Mouse (Mus musculus) liver, embryonic 14.5 days (tissue): ENCODE data around the gene Tmem233. TPM values are rescaled to one million over a fixed set of nuclear protein-coding genes. Genes with fewer than 3 reads are reported as not detected.

Experiments
- ATAC-seq: fragments of 200-750 bp; cut with Nextera tagmentation; 2 replicates; pipeline ENCODE4 v1.8.0; 2017; ENCODE audit warnings: moderate number of reproducible peaks, mild to moderate bottlenecking, moderate library complexity; ENCODE audit not compliant: insufficient read depth
- DNase-seq, 3 experiments: peaks; one replicate each; pipeline ENCODE4 v3.0.0-alpha.2; 2012 to 2013; ENCODE audit warnings: low read depth in 3 of 3, low spot score in 3 of 3
- H3K27ac ChIP-seq: fragments of 300-500 bp; sonication (generic); 2 replicates; pipeline ENCODE4 v1.5.1; 2014; ENCODE audit warnings: moderate library complexity, mild to moderate bottlenecking, control low read depth, inconsistent platforms
- H3K27me3 ChIP-seq: fragments of 300-500 bp; sonication (generic); 2 replicates; pipeline ENCODE4 v1.6.1; 2014; ENCODE audit warnings: mild to moderate bottlenecking, low read length, moderate library complexity; ENCODE audit not compliant: control insufficient read depth, insufficient read depth
- H3K36me3 ChIP-seq: fragments of 300-500 bp; sonication (generic); replicated peaks from 2 replicates; pipeline ENCODE4 v1.6.1; 2014; ENCODE audit warnings: low read depth; ENCODE audit not compliant: control insufficient read depth, insufficient read depth
- H3K4me1 ChIP-seq, 2 experiments: fragments of 200-500 bp in 1 of 2; fragments of 300-500 bp in 1 of 2; sonication (generic) in 1 of 2; replicated peaks; 2 replicates each; pipeline ENCODE4 v1.6.1; 2012 to 2014; ENCODE audit warnings: antibody characterized with exemption in 1 of 2, inconsistent platforms in 1 of 2, low read length in 1 of 2; ENCODE audit not compliant: control insufficient read depth in 2 of 2, insufficient read depth in 2 of 2
- H3K4me2 ChIP-seq: fragments of 300-500 bp; sonication (generic); 2 replicates; pipeline ENCODE4 v1.6.1; 2014; ENCODE audit warnings: low read depth, mild to moderate bottlenecking, control low read depth, moderate library complexity
- H3K4me3 ChIP-seq, 2 experiments: fragments of 200-500 bp in 1 of 2; fragments of 300-500 bp in 1 of 2; sonication (generic) in 1 of 2; 2 replicates each; pipeline ENCODE4 v1.5.1; 2012 to 2014; ENCODE audit warnings: low read depth in 2 of 2, low read length in 2 of 2, mild to moderate bottlenecking in 2 of 2, control low read depth in 1 of 2, inconsistent platforms in 1 of 2, moderate library complexity in 1 of 2; ENCODE audit not compliant: insufficient read depth in 1 of 2
- H3K9ac ChIP-seq: fragments of 300-500 bp; sonication (generic); replicated peaks from 2 replicates; pipeline ENCODE4 v1.6.1; 2014; ENCODE audit warnings: mild to moderate bottlenecking, control low read depth, moderate library complexity
- H3K9me3 ChIP-seq: fragments of 300-500 bp; sonication (generic); 2 replicates; pipeline ENCODE4 v1.6.1; 2016; ENCODE audit warnings: low read length, mixed read lengths; ENCODE audit not compliant: control insufficient read depth
- CTCF ChIP-seq: IDR thresholded peaks from 2 replicates; pipeline ENCODE4 v1.5.1; 2016; ENCODE audit warnings: antibody characterized with exemption, low read depth, control low read depth
- EP300 ChIP-seq: IDR thresholded peaks from 2 replicates; pipeline ENCODE4 v1.6.1; 2016; ENCODE audit warnings: antibody characterized with exemption, low read depth
- WGBS: fragments of 180-500 bp; shearing (Covaris S2); extraction: QIAGEN DNeasy Blood & Tissue Kit; methylation state at CpG from one replicate; pipeline ENCODE4 v1.1.7; 2014; ENCODE audit not compliant: insufficient replicate concordance; 5-methylcytosine and 5-hydroxymethylcytosine counted together
- polyA plus RNA-seq, 2 experiments: library from polyadenylated mRNA; depleted of rRNA in 1 of 2; stranded (reverse) in 1 of 2; unstranded in 1 of 2; fragments of >200 nt; fragmentation: Nextera tagmentation in 1 of 2; extraction: Ambion mirVana in 1 of 2; gene quantifications; 2 replicates each; pipeline versions ENCODE4 v1.2.1 to v1.2.3; 2012 to 2014

Gene Tmem233
- polyA plus RNA-seq, 2 experiments, result not detected

DNA sequence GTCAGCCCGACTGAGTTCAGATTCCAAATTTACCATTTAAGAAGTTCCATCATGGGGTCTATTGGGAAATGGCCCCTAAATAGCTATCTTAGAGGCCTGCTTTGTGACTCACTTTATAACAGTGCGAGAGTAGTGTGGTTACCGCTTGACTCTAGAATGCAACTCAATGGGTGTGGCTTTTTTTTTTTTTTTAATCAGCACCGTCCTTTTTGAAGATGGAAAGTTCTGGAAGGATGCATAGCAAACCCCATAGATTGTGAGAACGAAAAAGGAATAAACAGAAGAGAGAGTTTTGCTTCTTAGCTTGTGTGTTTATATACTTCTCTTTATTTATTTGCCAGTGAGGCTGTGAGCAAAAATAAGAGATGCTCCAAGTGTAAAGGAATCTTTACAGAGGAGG lies 56.9 kb downstream of the Tmem233 start:
- no peak for TF ChIP-seq CTCF
- no peak for TF ChIP-seq EP300
- WGBS, result 16% methylated on average over 5 of the region's 5 CpGs
- peaks cover 68 to 71% of the 10 kb centered on the region in 2 experiments for H3K4me1 ChIP-seq
- H3K27me3 ChIP-seq, result no peaks in the 10 kb centered on the region
- H3K4me2 ChIP-seq, result peak overlapping the region; percentile 95
- H3K36me3 ChIP-seq, result peaks cover 14% of the 10 kb centered on the region
- peak overlapping the region; percentile 62 for H3K9ac ChIP-seq
- peak in 1 of 3 experiments; percentile 74 for DNase-seq
- H3K4me3 ChIP-seq, result peak overlapping the region; percentile 37 to 49
- ATAC-seq, result peak; percentile 25; the same call in 1 of the 2 replicates
- H3K27ac ChIP-seq, result peak overlapping the region; percentile 99
- H3K9me3 ChIP-seq, result no peaks in the 10 kb centered on the region

DNA sequence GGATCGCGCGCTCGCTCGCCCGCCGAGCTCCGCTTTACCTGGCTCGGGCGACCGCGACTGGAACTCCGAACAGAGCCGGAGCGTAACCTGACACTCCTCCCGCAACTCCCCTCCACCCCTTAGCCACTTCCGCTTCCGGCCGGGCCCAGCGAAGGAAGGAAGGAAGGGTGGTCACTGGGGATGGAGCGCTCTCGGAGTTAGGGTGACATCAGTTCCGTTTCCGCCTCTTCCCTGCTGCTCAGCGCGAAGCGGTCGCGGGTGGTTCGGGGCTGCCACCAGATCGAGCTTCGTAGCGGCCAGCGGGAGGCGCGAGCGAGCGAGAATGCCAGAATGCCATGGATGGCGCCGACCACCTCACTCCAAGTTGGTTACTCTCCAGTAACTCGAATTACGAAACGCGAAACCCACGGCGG lies 58.7 kb downstream of the Tmem233 start, which contains the start of gene Prkab1:
TSS of gene Prkab1 (minus strand) at position 182 of the 413 bp plus-strand sequence.
- WGBS, result under 1% methylated on average over 46 of the region's 46 CpGs
- H3K36me3 ChIP-seq, result peaks cover 32% of the 10 kb centered on the region
- peak within 1 kb of the TSS; percentile 99 for H3K27ac ChIP-seq
- peak within 1 kb of the TSS; percentile 88 to 100 for H3K4me3 ChIP-seq
- TF ChIP-seq EP300, result peak; percentile 30; the same call in 1 of the 2 replicates
- peak; percentile 85 for TF ChIP-seq CTCF
- peak within 1 kb of the TSS; percentile 95 for H3K4me2 ChIP-seq
- DNase-seq, result peak; percentile 92
- H3K9ac ChIP-seq, result peak within 1 kb of the TSS; percentile 99
- ATAC-seq, result peak; percentile 77
- no peaks in the 10 kb centered on the region for H3K27me3 ChIP-seq
- no peaks in the 10 kb centered on the region for H3K9me3 ChIP-seq
- peaks cover 70 to 74% of the 10 kb centered on the region in 2 experiments for H3K4me1 ChIP-seq

DNA sequence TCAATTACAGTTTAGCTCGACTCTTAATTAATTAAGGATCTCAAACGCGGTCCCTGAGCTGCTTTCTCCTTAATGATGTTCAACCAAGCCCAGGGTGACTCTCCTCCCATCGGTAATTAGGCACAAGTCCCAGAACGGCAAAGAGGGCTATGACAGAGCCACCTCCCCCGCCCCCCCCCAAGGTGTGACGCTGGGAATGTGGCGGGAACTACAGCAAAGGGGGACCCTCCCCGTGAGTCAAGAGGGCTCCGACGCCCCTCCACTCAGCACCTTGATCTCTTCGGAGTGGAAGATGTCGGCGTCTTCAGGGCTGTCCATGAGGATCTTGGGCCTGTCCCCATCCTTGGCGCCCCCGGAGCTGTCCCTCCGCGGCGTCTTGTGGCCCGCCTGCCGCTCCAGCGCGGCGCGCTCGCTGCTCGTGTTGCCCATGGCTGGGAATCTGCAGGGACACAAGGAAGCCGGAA lies 59.2 kb downstream of the Tmem233 start:
- DNase-seq (no peak), ATAC-seq (peak; percentile 3; the same call in 1 of the 2 replicates)
- Histone ChIP-seq H3K36me3 (peaks cover 37% of the 10 kb centered on the region), H3K27ac (peak overlapping the region; percentile 99), H3K4me3 (peak overlapping the region; percentile 88 to 100), H3K4me1 (peaks cover 70 to 74% of the 10 kb centered on the region in 2 experiments), H3K27me3 (no peaks in the 10 kb centered on the region), H3K9ac (peak overlapping the region; percentile 99), H3K4me2 (peak overlapping the region; percentile 95), H3K9me3 (no peaks in the 10 kb centered on the region)
- under 1% methylated on average over 28 of the region's 28 CpGs for WGBS
- TF ChIP-seq CTCF (no peak), EP300 (no peak)

DNA sequence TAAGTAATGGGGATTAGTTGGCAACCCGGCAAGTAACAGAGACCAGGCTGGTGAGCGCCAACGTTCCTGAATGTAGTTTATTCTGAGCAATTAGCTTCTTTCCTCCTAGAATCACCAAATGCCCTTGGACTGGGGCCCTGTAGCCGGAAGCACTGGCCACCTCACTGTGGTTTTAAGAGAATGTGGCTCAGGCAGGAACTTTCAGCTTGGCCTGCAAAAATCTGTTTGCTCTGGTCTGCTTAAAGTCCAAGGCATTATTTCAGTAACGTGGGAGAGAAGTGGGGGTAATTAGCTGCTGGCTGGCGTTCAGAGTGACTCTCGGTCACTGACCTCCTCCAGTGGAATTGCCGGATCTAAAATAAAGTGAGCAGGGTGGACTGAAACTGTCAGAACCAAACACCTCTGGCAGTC lies 59.8 kb downstream of the Tmem233 start:
- no peak for TF ChIP-seq EP300
- TF ChIP-seq CTCF, result no peak
- peaks cover 65 to 68% of the 10 kb centered on the region in 2 experiments for H3K4me1 ChIP-seq
- DNase-seq, result no peak

DNA sequence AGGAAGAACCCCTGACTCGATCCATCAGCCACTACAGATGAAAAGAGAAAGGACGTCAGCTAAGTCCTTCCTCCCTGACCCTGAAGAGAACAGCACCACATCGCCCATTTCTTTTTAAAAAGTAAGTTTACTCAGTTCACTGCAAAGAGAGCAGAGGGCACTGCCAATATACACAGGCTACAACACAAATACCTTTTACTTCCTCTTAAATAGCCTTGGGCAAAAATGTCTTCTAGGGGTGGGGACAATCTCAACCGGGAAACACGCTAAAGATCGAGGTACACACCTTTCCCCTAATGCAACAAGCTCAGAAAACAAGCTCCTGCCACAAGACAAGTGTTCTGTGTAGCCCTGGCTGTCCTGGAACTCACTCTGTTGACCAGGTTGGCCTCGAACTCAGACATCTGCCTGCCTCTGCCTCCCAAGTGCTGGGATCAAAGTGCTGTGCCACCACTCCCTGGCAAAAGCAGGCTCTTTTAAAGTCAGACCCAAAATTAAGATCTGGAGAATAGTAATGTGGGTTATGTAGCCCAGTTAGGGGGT lies 60.3 kb downstream of the Tmem233 start:
- peak overlapping the region; percentile 99 for H3K27ac ChIP-seq
- peaks cover 60 to 63% of the 10 kb centered on the region in 2 experiments for H3K4me1 ChIP-seq
- H3K27me3 ChIP-seq, result no peaks in the 10 kb centered on the region
- ATAC-seq (no peak), DNase-seq (no peak)
- no peaks in the 10 kb centered on the region for H3K9me3 ChIP-seq
- H3K36me3 ChIP-seq, result peaks cover 48% of the 10 kb centered on the region
- TF ChIP-seq CTCF (no peak), EP300 (no peak)
- 15% methylated on average over 7 of the region's 7 CpGs for WGBS
- peak overlapping the region; percentile 99 for H3K9ac ChIP-seq
- peak overlapping the region; percentile 88 to 100 for H3K4me3 ChIP-seq
- H3K4me2 ChIP-seq, result peak overlapping the region; percentile 95

More for the DNA sequence above, 59.8 kb downstream of the Tmem233 start:
- Histone ChIP-seq H3K4me3 (peak overlapping the region; percentile 88 to 100), H3K9ac (peak overlapping the region; percentile 99), H3K36me3 (peaks cover 42% of the 10 kb centered on the region), H3K9me3 (no peaks in the 10 kb centered on the region), H3K27ac (peak overlapping the region; percentile 99), H3K4me2 (peak overlapping the region; percentile 95), H3K27me3 (no peaks in the 10 kb centered on the region)
- WGBS, result 7% methylated on average over 8 of the region's 8 CpGs
- ATAC-seq, result no peak
